Mouse (Mus musculus) thymus, postnatal 4 days (tissue): Measurements from ENCODE around the gene Gm14406.
"Not testable (repeated sequence)": the region's sequence is repeated elsewhere in the genome, so short reads cannot be mapped to it uniquely, and the experiment has no call there.

ENCODE experiments used
- DNase-seq: peaks from one replicate; pipeline ENCODE4 v3.0.0; 2021

Gm14406 gene

GRCm38 (mm10) chr2:177577998-177578397 is at the start of gene Gm14406:
Gene Gm14406, minus strand, starts transcription at chr2:177578210.
- not testable (repeated sequence) for DNase-seq

GRCm38 (mm10) chr2:177575141-177575540 is 2.9 kb downstream of the Gm14406 start:
- not testable (repeated sequence) for DNase-seq

GRCm38 (mm10) chr2:177559365-177559764 is 18.6 kb downstream of the Gm14406 start:
- not testable (repeated sequence) for DNase-seq

- not testable (repeated sequence) for DNase-seq
These were observed 22.7 kb downstream of the Gm14406 start for GRCm38 (mm10) chr2:177555261-177555660.

- DNase-seq: not testable (repeated sequence)
These were observed 40.3 kb downstream of the Gm14406 start for GRCm38 (mm10) chr2:177537717-177538116.

- not testable (repeated sequence) for DNase-seq
These were observed 40.9 kb downstream of the Gm14406 start for GRCm38 (mm10) chr2:177537141-177537540.

GRCm38 (mm10) chr2:177535876-177536275 is 42.1 kb downstream of the Gm14406 start:
- no peak for DNase-seq

- DNase-seq: not testable (repeated sequence)
These were observed 53.8 kb downstream of the Gm14406 start for GRCm38 (mm10) chr2:177524171-177524570.

- DNase-seq: not testable (repeated sequence)
These were observed 54.3 kb downstream of the Gm14406 start for GRCm38 (mm10) chr2:177523674-177524073.

GRCm38 (mm10) chr2:177523061-177523460 is 54.9 kb downstream of the Gm14406 start:
- DNase-seq: no peak

GRCm38 (mm10) chr2:177520035-177520434 is 58.0 kb downstream of the Gm14406 start:
- DNase-seq: no peak
